Mouse (Mus musculus): ENCODE results near the gene Lrrc32. TPM values are rescaled to one million over a fixed set of nuclear protein-coding genes. Genes with fewer than 3 reads are reported as not detected.

Gene Lrrc32
- polyA plus RNA-seq, 1 experiment, result 5.9 TPM

- Histone ChIP-seq H3K9ac (ENCODE audit: low read depth, poor library complexity, severe bottlenecking) (no peak overlapping the region), H3K27ac (ENCODE audit: insufficient read depth, low read length) (no peak overlapping the region), H3K9me3 (replicated peaks; ENCODE audit: control insufficient read depth, insufficient read depth, low read length, poor library complexity, severe bottlenecking) (no peaks in the 10 kb centered on the region), H3K36me3 (ENCODE audit: control insufficient read depth, insufficient read depth, low read length, poor library complexity, severe bottlenecking) (no peaks in the 10 kb centered on the region), H3K27me3 (ENCODE audit: control insufficient read depth, insufficient read depth, low read length, poor library complexity, severe bottlenecking) (no peaks in the 10 kb centered on the region), H3K4me3 (ENCODE audit: low read depth, low read length) (no peak overlapping the region), H3K4me1 (ENCODE audit: control insufficient read depth, insufficient read depth, low read length) (peaks cover 4% of the 10 kb centered on the region)
- TF ChIP-seq POLR2A (IDR thresholded peaks at IDR 0.05; ENCODE audit: insufficient read depth, low read length) (no peak), CTCF (IDR thresholded peaks at IDR 0.05; ENCODE audit: low read depth, low read length) (no peak), EP300 (IDR thresholded peaks at IDR 0.05; ENCODE audit: insufficient read depth, low read depth, low read length) (no peak)
Observed at GRCm38 (mm10) chr7:98551041-98551440, 62.0 kb downstream of the Lrrc32 start.

Other genes with a start within 250 kb of the Lrrc32 start
- gene Acer3, start 168.1 kb upstream of the Lrrc32 start, polyA plus RNA-seq (2011; ENCODE audit: insufficient read depth, insufficient read length, low read depth, missing spikeins), result 18.4 and 19.2 TPM in 2 replicates
- gene Tsku, start 128.0 kb upstream of the Lrrc32 start, polyA plus RNA-seq (2011; ENCODE audit: insufficient read depth, insufficient read length, low read depth, missing spikeins), result 17.5 TPM in 2 replicates
- not detected in 2 replicates for gene Gucy2d, start 48.9 kb upstream of the Lrrc32 start, polyA plus RNA-seq (2011; ENCODE audit: insufficient read depth, insufficient read length, low read depth, missing spikeins)
- 61.2 and 66.5 TPM in 2 replicates for gene Emsy, start 167.5 kb downstream of the Lrrc32 start, polyA plus RNA-seq (2011; ENCODE audit: insufficient read depth, insufficient read length, low read depth, missing spikeins)
- 28.1 and 36.7 TPM in 2 replicates for gene Thap12, start 213.8 kb downstream of the Lrrc32 start, polyA plus RNA-seq (2011; ENCODE audit: insufficient read depth, insufficient read length, low read depth, missing spikeins)